Mouse (Mus musculus) embryonic fibroblast, embryonic 13.5 days (primary cell): Measurements from ENCODE around the gene Gm10762.

Experiments used
- CTCF ChIP-seq: IDR thresholded peaks from 2 replicates; pipeline ENCODE4 v1.5.1; 2011; ENCODE audit warnings: mild to moderate bottlenecking, control low read depth, low read length, moderate library complexity, borderline replicate concordance; ENCODE audit not compliant: insufficient read depth
- POLR2A ChIP-seq: IDR thresholded peaks from 2 replicates; pipeline ENCODE4 v1.6.1; 2011; ENCODE audit warnings: low read depth, mild to moderate bottlenecking, control low read depth, low read length, moderate library complexity

DNA sequence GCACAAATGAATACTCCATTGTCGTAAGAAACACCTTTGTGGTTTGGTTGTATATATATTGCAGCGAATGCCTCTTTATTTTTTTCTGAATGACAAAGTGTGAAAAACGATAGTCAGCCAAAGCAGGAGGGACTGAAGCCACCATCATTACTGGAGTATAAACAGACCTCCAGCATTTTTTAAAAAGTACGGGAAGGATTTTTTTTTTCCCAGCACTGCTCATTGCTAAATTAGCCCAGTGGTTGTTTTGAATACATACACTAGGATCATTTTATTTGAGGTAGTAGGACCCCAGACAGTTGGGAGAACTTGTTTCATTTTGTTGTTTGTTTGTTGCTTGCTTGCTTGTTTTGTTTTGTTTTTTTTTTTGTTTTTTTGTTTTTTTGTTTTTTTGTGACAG, 8.0 kb upstream of the Gm10762 start:
- TF ChIP-seq CTCF = no peak
- no peak for TF ChIP-seq POLR2A
